Mouse (Mus musculus): ENCODE data around the gene Grn. TPM values are rescaled to one million over a fixed set of nuclear protein-coding genes. Genes with fewer than 3 reads are reported as not detected.

Gene Grn
- total and polyA plus RNA-seq, 3 experiments = 63.7 to 453 (median 106) TPM

DNA sequence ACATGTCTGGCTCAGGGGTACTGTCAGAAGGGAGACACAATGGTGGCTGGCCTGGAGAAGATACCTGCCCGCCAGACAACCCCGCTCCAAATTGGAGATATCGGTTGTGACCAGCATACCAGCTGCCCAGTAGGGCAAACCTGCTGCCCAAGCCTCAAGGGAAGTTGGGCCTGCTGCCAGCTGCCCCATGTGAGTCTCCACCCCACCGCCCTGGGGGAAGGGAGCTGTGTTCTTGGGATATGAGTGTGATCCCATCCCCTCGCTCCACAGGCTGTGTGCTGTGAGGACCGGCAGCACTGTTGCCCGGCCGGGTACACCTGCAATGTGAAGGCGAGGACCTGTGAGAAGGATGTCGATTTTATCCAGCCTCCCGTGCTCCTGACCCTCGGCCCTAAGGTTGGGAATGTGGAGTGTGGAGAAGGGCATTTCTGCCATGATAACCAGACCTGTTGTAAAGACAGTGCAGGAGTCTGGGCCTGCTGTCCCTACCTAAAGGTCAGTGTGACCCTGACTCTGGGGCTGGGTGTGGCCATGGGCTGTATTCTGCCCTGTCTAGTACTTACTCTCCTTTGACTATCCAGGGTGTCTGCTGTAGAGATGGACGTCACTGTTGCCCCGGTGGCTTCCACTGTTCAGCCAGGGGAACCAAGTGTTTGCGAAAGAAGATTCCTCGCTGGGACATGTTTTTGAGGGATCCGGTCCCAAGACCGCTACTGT lies 5.8 kb downstream of the Grn start:
- Histone ChIP-seq H3K4me3 (replicated peaks in 1 of 3; ENCODE audit: low read depth in 2 of 3, low read length in 2 of 3, poor library complexity in 1 of 3) (no peak overlapping the region), H3K27ac (ENCODE audit: insufficient read depth, low read depth) (no peak overlapping the region), H3K4me2 (ENCODE audit: insufficient read depth, low read depth, poor library complexity, severe bottlenecking) (no peak overlapping the region), H3K9me3 (replicated peaks; ENCODE audit: low read length) (peaks cover 29% of the 10 kb centered on the region), H3K9ac (ENCODE audit: insufficient read depth, low read depth) (no peak overlapping the region), H3K36me3 (replicated peaks in 1 of 2; ENCODE audit: control insufficient read depth in 1 of 2, insufficient read depth in 1 of 2, low read length in 1 of 2) (peaks cover 24 to 47% of the 10 kb centered on the region in 2 experiments), H3K27me3 (replicated peaks) (no peaks in the 10 kb centered on the region), H3K79me2 (replicated peaks; ENCODE audit: control insufficient read depth, extremely low read depth, insufficient read depth, poor library complexity, severe bottlenecking) (no peaks in the 10 kb centered on the region), H3K4me1 (ENCODE audit: control insufficient read depth in 1 of 2, insufficient read depth in 2 of 2) (peaks cover 27 to 40% of the 10 kb centered on the region in 2 experiments)
- no peak for DNase-seq (ENCODE audit: extremely low read depth)
- dilution Hi-C loops (cut with MboI; ENCODE audit: extremely low pct_ligation_motif_present, extremely low pct_unique_long_range_greater_than_20kb, low sequenced_read_pairs) (no loop called here), in situ Hi-C loops (cut with MboI; ENCODE audit: low pct_ligation_motif_present, low pct_unique_long_range_greater_than_20kb, low sequenced_read_pairs) (no loop called here)
- TF ChIP-seq MAFK (IDR thresholded peaks at IDR 0.05; ENCODE audit: insufficient replicate concordance, low read length) = no peak
- TF ChIP-seq KAT2A (IDR thresholded peaks at IDR 0.05; ENCODE audit: insufficient replicate concordance, low read length) = no peak
- no peak for TF ChIP-seq SMC3 (IDR thresholded peaks at IDR 0.05; ENCODE audit: low read depth, low read length)
- no peak for TF ChIP-seq ZNF384 (IDR thresholded peaks at IDR 0.05; ENCODE audit: low read depth, low read length)
- no peak for TF ChIP-seq UBTF (IDR thresholded peaks at IDR 0.05; ENCODE audit: low read depth, low read length)
- no peak for TF ChIP-seq ZMIZ1 (IDR thresholded peaks at IDR 0.05; ENCODE audit: low read depth, low read length)
- no peak for TF ChIP-seq EP300 (IDR thresholded peaks at IDR 0.05; ENCODE audit: low read length)
- no peak for TF ChIP-seq ELF1 (IDR thresholded peaks at IDR 0.05; ENCODE audit: low read depth, low read length)
- TF ChIP-seq ETS1 (conservative IDR thresholded peaks at IDR 0.05; ENCODE audit: low read depth, low read length) = no peak
- TF ChIP-seq MYC (IDR thresholded peaks at IDR 0.05; ENCODE audit: low read depth, low read length) = no peak
- TF ChIP-seq SIN3A (IDR thresholded peaks at IDR 0.05; ENCODE audit: low read length) = no peak

GRCm38 (mm10) chr11:102436471-102436790 lies 6.3 kb downstream of the Grn start:
- no peak for DNase-seq (ENCODE audit: extremely low read depth)
- Histone ChIP-seq H3K27me3 (replicated peaks) (peaks cover 2% of the 10 kb centered on the region), H3K27ac (ENCODE audit: insufficient read depth, low read depth) (no peak overlapping the region), H3K4me3 (replicated peaks in 1 of 3; ENCODE audit: low read depth in 2 of 3, low read length in 2 of 3, poor library complexity in 1 of 3) (no peak overlapping the region), H3K9me3 (replicated peaks; ENCODE audit: low read length) (peaks cover 29% of the 10 kb centered on the region), H3K9ac (ENCODE audit: insufficient read depth, low read depth) (no peak overlapping the region), H3K36me3 (replicated peaks in 1 of 2; ENCODE audit: control insufficient read depth in 1 of 2, insufficient read depth in 1 of 2, low read length in 1 of 2) (peaks cover 24 to 47% of the 10 kb centered on the region in 2 experiments), H3K4me2 (ENCODE audit: insufficient read depth, low read depth, poor library complexity, severe bottlenecking) (no peak overlapping the region), H3K4me1 (ENCODE audit: control insufficient read depth in 1 of 2, insufficient read depth in 2 of 2) (peaks cover 25 to 37% of the 10 kb centered on the region in 2 experiments), H3K79me2 (replicated peaks; ENCODE audit: control insufficient read depth, extremely low read depth, insufficient read depth, poor library complexity, severe bottlenecking) (no peaks in the 10 kb centered on the region)
- in situ Hi-C loops (cut with MboI; ENCODE audit: low pct_ligation_motif_present, low pct_unique_long_range_greater_than_20kb, low sequenced_read_pairs) = no loop called here
- TF ChIP-seq HCFC1 (IDR thresholded peaks at IDR 0.05; ENCODE audit: low read depth, low read length) = no peak
- no peak for TF ChIP-seq EP300 (IDR thresholded peaks at IDR 0.05; ENCODE audit: low read length)
- TF ChIP-seq TCF12 (IDR thresholded peaks at IDR 0.05; ENCODE audit: low read depth, low read length) = no peak
- no peak for TF ChIP-seq NELFE (IDR thresholded peaks at IDR 0.05; ENCODE audit: low read depth, low read length)
- no peak for TF ChIP-seq NRF1 (IDR thresholded peaks at IDR 0.05; ENCODE audit: low read depth, low read length)
- TF ChIP-seq POLR2A (IDR thresholded peaks at IDR 0.05; ENCODE audit: low read depth, low read length) = no peak
- TF ChIP-seq IRF4 (IDR thresholded peaks at IDR 0.05; ENCODE audit: low read depth, low read length) = no peak
- no peak for TF ChIP-seq ZMIZ1 (IDR thresholded peaks at IDR 0.05; ENCODE audit: low read depth, low read length)
- no peak for TF ChIP-seq TBP (conservative IDR thresholded peaks at IDR 0.05; ENCODE audit: low read depth, low read length)
- no peak for TF ChIP-seq POLR2AphosphoS2 (IDR thresholded peaks at IDR 0.05; ENCODE audit: low read depth, low read length)
- TF ChIP-seq CHD2 (IDR thresholded peaks at IDR 0.05; ENCODE audit: low read length) = no peak
- TF ChIP-seq ZNF384 (IDR thresholded peaks at IDR 0.05; ENCODE audit: low read depth, low read length) = no peak
- TF ChIP-seq CTCF (conservative IDR thresholded peaks at IDR 0.05 in 1 of 2, IDR thresholded peaks at IDR 0.05 in 1 of 2; ENCODE audit: low read depth in 2 of 2, low read length in 2 of 2) = no peak
- no peak for TF ChIP-seq RCOR1 (conservative IDR thresholded peaks at IDR 0.05; ENCODE audit: low read depth, low read length)
- TF ChIP-seq UBTF (IDR thresholded peaks at IDR 0.05; ENCODE audit: low read depth, low read length) = no peak
- TF ChIP-seq MAX (IDR thresholded peaks at IDR 0.05; ENCODE audit: low read length) = no peak
- no peak for TF ChIP-seq JUN (IDR thresholded peaks at IDR 0.05; ENCODE audit: insufficient read depth, low read depth, low read length)
- no peak for TF ChIP-seq SIN3A (IDR thresholded peaks at IDR 0.05; ENCODE audit: low read length)
- TF ChIP-seq MEF2A (IDR thresholded peaks at IDR 0.05; ENCODE audit: borderline replicate concordance, low read depth, low read length) = no peak
- dilution Hi-C loops (cut with MboI; ENCODE audit: extremely low pct_ligation_motif_present, extremely low pct_unique_long_range_greater_than_20kb, low sequenced_read_pairs) = no loop called here

Measured in CH12.LX (cell line).